Mouse (Mus musculus) kidney, adult 9 months (tissue): Measurements from ENCODE around the gene H2-T24.

Experiments
- DNase-seq: peaks from one replicate; pipeline ENCODE4 v3.0.0; 2022

H2-T24 gene

GRCm38 (mm10) chr17:35980363-35980754 is 40.0 kb downstream of the H2-T24 start:
- DNase-seq = peak; percentile 53

- DNase-seq = peak; percentile 96
These were observed 40.7 kb downstream of the H2-T24 start, which contains the start of the genes Gnl1 and Prr3 for GRCm38 (mm10) chr17:35979401-35980362. Gene Gnl1 (plus strand): TSS chr17:35979851. Gene Prr3 (minus strand): TSS chr17:35980236.

DNA sequence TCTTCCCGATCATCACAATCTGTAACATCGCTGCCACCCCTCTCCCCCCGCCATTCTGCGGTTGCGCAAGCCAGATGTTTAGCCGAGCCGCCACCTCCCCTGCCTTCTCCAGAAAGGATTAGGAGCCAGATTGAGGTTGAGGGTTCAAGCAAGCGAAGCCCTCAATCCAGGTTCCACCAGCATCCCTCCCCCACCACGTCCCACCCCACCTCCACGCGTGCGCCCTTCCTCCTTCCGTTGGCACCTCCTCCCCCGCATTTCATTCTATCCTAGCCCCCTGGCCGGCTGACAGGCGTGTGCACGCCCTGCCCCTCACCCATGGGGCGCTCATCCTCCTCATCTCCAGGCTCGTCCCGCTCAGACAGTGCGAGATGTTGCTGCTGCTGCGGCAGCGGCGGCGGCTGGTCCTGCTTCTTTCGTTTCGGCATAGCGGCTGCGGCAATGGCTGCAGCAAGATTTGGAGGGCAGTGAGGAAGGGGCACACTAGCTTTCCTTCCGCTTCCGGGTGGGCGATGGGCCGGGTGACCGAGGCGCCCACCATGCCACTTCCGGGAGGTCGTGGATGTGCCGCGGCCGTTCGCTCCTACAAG is 41.5 kb downstream of the H2-T24 start:
- DNase-seq = no peak

- DNase-seq = no peak
These were observed 48.2 kb downstream of the H2-T24 start for GRCm38 (mm10) chr17:35972131-35972530.

- peak; percentile 99 for DNase-seq
These were observed 50.7 kb downstream of the H2-T24 start, which contains the start of gene Abcf1 for GRCm38 (mm10) chr17:35969418-35970389. Gene Abcf1 (minus strand): TSS chr17:35969761.

DNA sequence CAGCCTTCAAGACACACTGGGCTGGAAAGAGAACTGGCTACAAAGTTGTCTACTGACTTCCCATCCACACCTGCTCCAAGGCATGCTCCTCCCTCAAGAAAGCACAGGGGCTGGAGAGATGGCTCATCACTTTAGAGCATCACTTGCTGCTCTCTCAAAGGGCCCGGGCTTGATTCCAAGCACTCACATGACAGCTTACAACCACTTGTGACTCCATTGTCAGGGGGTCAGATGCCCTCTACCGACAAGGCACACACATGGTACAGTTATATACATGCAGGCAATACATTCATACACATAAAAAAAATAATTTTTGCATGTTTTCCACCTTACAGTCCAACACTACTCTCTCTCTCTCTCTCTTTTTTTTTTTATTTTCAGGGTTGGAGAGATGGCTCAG is 52.7 kb downstream of the H2-T24 start:
- DNase-seq = no peak

GRCm38 (mm10) chr17:35963279-35963678 is 57.1 kb downstream of the H2-T24 start:
- no peak for DNase-seq

DNA sequence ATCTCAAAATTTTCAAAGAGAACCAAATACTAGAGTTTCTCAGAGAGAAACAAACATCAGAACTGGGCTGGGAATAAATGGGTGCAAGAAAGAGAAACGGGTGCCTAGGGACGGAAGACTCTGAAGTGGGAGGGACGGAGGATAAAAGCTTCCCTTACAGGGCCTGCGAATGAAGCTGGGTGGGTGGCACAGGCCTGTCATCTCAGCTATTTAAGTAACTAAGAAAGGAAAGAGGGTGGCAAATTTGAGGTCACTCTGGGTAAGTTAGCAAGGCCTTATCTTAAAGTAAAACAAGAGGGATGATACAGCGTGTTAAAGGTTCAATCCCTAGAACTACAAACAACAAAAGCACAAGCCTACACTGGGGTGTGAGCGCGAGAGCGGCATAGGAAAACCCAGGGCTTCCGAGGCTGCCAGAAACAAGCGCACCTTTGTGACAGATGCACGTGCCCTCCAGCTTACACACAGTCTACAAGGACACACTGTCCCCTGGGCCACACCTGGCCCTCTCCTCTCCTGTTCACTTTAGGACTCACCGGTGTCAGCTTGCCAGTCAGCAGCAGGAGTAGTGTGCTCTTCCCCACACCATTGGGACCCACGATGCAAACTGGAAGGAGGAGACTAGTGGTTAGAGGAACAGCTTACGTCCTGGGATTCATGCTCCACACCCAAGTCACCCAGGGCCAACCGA is 61.7 kb downstream of the H2-T24 start:
- DNase-seq = no peak
